Mouse (Mus musculus) liver, embryonic 16.5 days (tissue): Measurements from ENCODE around the gene Pold3. TPM values are rescaled to one million over a fixed set of nuclear protein-coding genes. Genes with fewer than 3 reads are reported as not detected.
A peak's percentile ranks its signal among the peaks of the same experiment; 100 is the strongest.

Source experiments
- ATAC-seq: fragments of 200-750 bp; cut with Nextera tagmentation; 2 replicates; pipeline ENCODE4 v1.8.0; 2017; ENCODE audit warnings: low read depth, mild to moderate bottlenecking, moderate number of reproducible peaks, moderate library complexity
- H3K27ac ChIP-seq: fragments of 300-500 bp; sonication (generic); 2 replicates; pipeline ENCODE4 v1.5.1; 2014; ENCODE audit warnings: mild to moderate bottlenecking, low read length
- H3K27me3 ChIP-seq: fragments of 300-500 bp; sonication (generic); 2 replicates; pipeline ENCODE4 v1.6.1; 2014; ENCODE audit warnings: low read depth, low read length, mixed read lengths; ENCODE audit not compliant: control insufficient read depth, insufficient read depth
- H3K36me3 ChIP-seq: fragments of 300-500 bp; sonication (generic); 2 replicates; pipeline ENCODE4 v1.6.1; 2014; ENCODE audit warnings: mild to moderate bottlenecking; ENCODE audit not compliant: control insufficient read depth, insufficient read depth
- H3K4me1 ChIP-seq: fragments of 300-500 bp; sonication (generic); 2 replicates; pipeline ENCODE4 v1.6.1; 2014; ENCODE audit warnings: low read depth, low read length, mixed read lengths; ENCODE audit not compliant: control insufficient read depth
- H3K4me2 ChIP-seq: fragments of 300-500 bp; sonication (generic); 2 replicates; pipeline ENCODE4 v1.6.1; 2014; ENCODE audit warnings: low read depth, low read length, mixed read lengths
- H3K4me3 ChIP-seq: fragments of 300-500 bp; sonication (generic); 2 replicates; pipeline ENCODE4 v1.5.1; 2014; ENCODE audit warnings: low read depth, mild to moderate bottlenecking, low read length
- H3K9ac ChIP-seq: fragments of 300-500 bp; sonication (generic); 2 replicates; pipeline ENCODE4 v1.6.1; 2014; ENCODE audit warnings: low read depth, low read length
- H3K9me3 ChIP-seq: fragments of 300-500 bp; sonication (generic); replicated peaks from 2 replicates; pipeline ENCODE4 v1.6.1; 2016; ENCODE audit warnings: low read length; ENCODE audit not compliant: control insufficient read depth
- WGBS: fragments of 180-500 bp; shearing (Covaris S2); extraction: QIAGEN DNeasy Blood & Tissue Kit; methylation state at CpG from one replicate; pipeline ENCODE4 v1.1.7; 2014; ENCODE audit not compliant: insufficient replicate concordance; 5-methylcytosine and 5-hydroxymethylcytosine counted together
- polyA plus RNA-seq: library from polyadenylated mRNA; unstranded; fragments of >200 nt; fragmentation: Nextera tagmentation; extraction: Ambion mirVana; gene quantifications from 2 replicates; pipeline ENCODE4 v1.2.1, GENCODE M21; 2015

Gene Pold3
- polyA plus RNA-seq, 1 experiment from 2014 or later, result 36.5 TPM

DNA sequence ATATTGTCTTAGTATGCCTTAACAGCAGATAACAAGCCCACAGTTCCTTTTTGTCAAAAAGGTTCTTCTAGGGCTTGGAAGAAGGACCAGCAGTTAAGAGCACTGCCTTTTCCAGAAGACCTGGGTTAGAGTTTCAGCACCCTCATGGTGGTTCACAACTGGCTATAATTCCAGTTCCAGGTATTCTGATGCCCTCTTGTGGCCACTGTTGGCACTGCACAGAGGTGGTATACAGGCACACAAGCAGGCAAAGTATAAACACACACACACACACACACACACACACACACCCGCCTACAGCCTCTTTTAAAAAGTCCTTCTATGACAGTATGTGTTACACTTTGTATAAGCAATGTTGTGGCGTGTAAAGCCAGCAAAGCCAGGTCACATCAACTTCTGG is 2.8 kb upstream of the Pold3 start:
- Histone ChIP-seq H3K36me3 (no peaks in the 10 kb centered on the region), H3K27me3 (no peaks in the 10 kb centered on the region), H3K4me1 (peaks cover 10% of the 10 kb centered on the region), H3K27ac (no peak overlapping the region), H3K4me3 (no peak overlapping the region), H3K9me3 (peaks cover 3% of the 10 kb centered on the region), H3K9ac (no peak overlapping the region), H3K4me2 (no peak overlapping the region)
- 60% methylated on average over 2 of the region's 2 CpGs for WGBS
- ATAC-seq, result no peak

- WGBS, result 36% methylated on average over 6 of the region's 6 CpGs
- peaks cover 3% of the 10 kb centered on the region for H3K9me3 ChIP-seq
- H3K27ac ChIP-seq, result no peak overlapping the region
- H3K4me2 ChIP-seq, result no peak overlapping the region
- no peaks in the 10 kb centered on the region for H3K27me3 ChIP-seq
- H3K9ac ChIP-seq, result no peak overlapping the region
- no peak overlapping the region for H3K4me3 ChIP-seq
- peaks cover 12% of the 10 kb centered on the region for H3K4me1 ChIP-seq
- H3K36me3 ChIP-seq, result 0 out of 2 replicates have a peak, but pooled peaks cover 3% of the 10 kb centered on the region
- ATAC-seq, result no peak
These were observed 2.1 kb upstream of the Pold3 start for GRCm38 (mm10) chr7:100123486-100123885.

GRCm38 (mm10) chr7:100120791-100121261 is 539 bp downstream of the Pold3 start:
- Histone ChIP-seq H3K4me3 (peak overlapping the region; percentile 97), H3K36me3 (peaks cover 13% of the 10 kb centered on the region; the same call in 1 of the 2 replicates), H3K27me3 (no peaks in the 10 kb centered on the region), H3K9ac (peak overlapping the region; percentile 96), H3K9me3 (peaks cover 3% of the 10 kb centered on the region), H3K4me1 (peaks cover 12% of the 10 kb centered on the region), H3K27ac (peak overlapping the region; percentile 92), H3K4me2 (peak overlapping the region; percentile 87)
- WGBS, result under 1% methylated on average over 25 of the region's 25 CpGs
- peak; percentile 70 for ATAC-seq

- Histone ChIP-seq H3K36me3 (peaks cover 44% of the 10 kb centered on the region), H3K27me3 (no peaks in the 10 kb centered on the region), H3K9ac (no peak overlapping the region), H3K4me2 (no peak overlapping the region), H3K9me3 (no peaks in the 10 kb centered on the region), H3K4me1 (peaks cover 2% of the 10 kb centered on the region), H3K27ac (no peak overlapping the region), H3K4me3 (no peak overlapping the region)
- no peak for ATAC-seq
- 86% methylated on average over 6 of the region's 6 CpGs for WGBS
These were observed 7.1 kb downstream of the Pold3 start for GRCm38 (mm10) chr7:100114279-100114678.

DNA sequence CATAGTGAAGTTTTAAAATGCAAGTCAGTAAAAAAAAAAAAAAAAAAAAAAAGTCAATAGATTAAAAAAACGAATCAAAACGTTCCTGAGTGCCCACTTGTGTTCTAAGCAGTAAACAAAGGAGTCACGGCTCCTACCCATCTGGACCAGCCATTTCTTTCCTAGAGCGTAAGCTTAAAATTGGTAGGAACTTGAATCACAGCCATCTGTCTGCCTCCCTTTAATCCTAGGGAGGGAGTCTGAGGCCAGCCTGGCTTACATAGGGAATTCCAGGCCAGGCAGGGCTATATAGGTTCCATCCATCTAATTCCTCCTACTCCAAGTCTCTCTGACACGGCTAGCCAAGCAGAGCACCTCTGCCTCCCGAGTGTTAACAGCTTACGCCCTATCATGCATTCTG is 7.5 kb downstream of the Pold3 start:
- ATAC-seq, result no peak
- Histone ChIP-seq H3K27me3 (no peaks in the 10 kb centered on the region), H3K4me1 (no peaks in the 10 kb centered on the region), H3K4me3 (no peak overlapping the region), H3K27ac (no peak overlapping the region), H3K36me3 (peaks cover 47% of the 10 kb centered on the region), H3K9ac (no peak overlapping the region), H3K4me2 (no peak overlapping the region), H3K9me3 (no peaks in the 10 kb centered on the region)
- WGBS, result 78% methylated on average over 7 of the region's 7 CpGs

GRCm38 (mm10) chr7:100111506-100111905 is 9.9 kb downstream of the Pold3 start:
- H3K4me2 ChIP-seq, result no peak overlapping the region
- no peaks in the 10 kb centered on the region for H3K9me3 ChIP-seq
- H3K4me1 ChIP-seq, result no peaks in the 10 kb centered on the region
- ATAC-seq, result no peak
- H3K9ac ChIP-seq, result no peak overlapping the region
- no peak overlapping the region for H3K27ac ChIP-seq
- H3K4me3 ChIP-seq, result no peak overlapping the region
- 79% methylated on average over 10 of the region's 10 CpGs for WGBS
- H3K36me3 ChIP-seq, result peaks cover 48% of the 10 kb centered on the region
- H3K27me3 ChIP-seq, result no peaks in the 10 kb centered on the region

GRCm38 (mm10) chr7:100108341-100108740 is 13.0 kb downstream of the Pold3 start:
- Histone ChIP-seq H3K4me2 (no peak overlapping the region), H3K27me3 (no peaks in the 10 kb centered on the region), H3K4me3 (no peak overlapping the region), H3K9me3 (no peaks in the 10 kb centered on the region), H3K36me3 (peaks cover 55% of the 10 kb centered on the region), H3K27ac (no peak overlapping the region), H3K9ac (no peak overlapping the region), H3K4me1 (no peaks in the 10 kb centered on the region)
- 79% methylated on average over 3 of the region's 3 CpGs for WGBS
- no peak for ATAC-seq

DNA sequence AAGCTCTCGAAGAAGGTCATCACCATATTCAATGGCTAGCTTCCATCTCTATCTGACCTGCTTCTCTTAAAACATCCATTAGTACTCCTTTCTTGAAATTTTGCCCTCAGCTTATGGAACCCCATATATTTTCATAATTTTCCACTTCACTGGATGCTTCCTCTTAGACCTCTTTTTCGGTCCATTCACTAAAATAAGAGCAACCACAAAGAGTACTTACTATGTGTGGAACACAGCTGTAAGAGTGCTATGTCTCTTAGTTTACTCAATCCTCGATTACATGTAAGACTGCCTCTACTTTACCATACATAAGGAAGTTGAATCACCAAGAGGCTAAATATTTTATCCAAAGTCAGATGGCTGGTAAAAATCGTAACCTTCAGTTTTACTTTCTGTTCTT is 16.7 kb downstream of the Pold3 start:
- no peak overlapping the region for H3K27ac ChIP-seq
- no peaks in the 10 kb centered on the region for H3K4me1 ChIP-seq
- no peak for ATAC-seq
- H3K36me3 ChIP-seq, result peaks cover 61% of the 10 kb centered on the region
- H3K4me2 ChIP-seq, result no peak overlapping the region
- H3K9ac ChIP-seq, result no peak overlapping the region
- WGBS, result 80% methylated on average over 4 of the region's 4 CpGs
- H3K27me3 ChIP-seq, result no peaks in the 10 kb centered on the region
- no peak overlapping the region for H3K4me3 ChIP-seq
- H3K9me3 ChIP-seq, result no peaks in the 10 kb centered on the region

DNA sequence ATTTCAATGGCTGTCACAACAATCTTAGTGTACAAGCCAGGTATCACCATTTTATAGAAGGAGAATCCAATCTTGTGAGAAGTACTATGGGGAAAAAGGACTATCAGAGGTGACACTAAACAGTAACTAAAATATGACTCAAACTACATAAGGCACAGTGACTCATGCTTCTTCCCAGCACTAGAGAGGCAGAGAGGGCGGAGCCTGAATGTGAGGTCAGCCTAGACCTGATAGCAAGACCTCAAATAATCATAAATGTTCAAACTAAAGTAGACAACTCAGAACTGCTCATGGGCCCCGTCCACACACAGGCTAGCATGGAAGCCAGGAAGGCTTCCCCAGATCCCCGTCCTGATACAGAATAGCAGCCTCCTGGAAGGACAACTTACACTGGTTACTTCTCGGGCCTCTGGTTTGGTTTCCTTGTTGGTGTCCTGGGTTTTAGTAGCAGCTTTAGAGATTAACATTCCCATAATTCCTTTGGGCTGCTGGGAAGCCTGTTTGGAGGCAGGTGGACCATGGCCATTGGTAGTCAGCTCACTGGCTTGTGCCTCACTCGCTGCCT is 21.3 kb downstream of the Pold3 start:
- no peak for ATAC-seq
- H3K27ac ChIP-seq, result no peak overlapping the region
- H3K9ac ChIP-seq, result no peak overlapping the region
- no peaks in the 10 kb centered on the region for H3K27me3 ChIP-seq
- peaks cover 65% of the 10 kb centered on the region for H3K36me3 ChIP-seq
- H3K9me3 ChIP-seq, result no peaks in the 10 kb centered on the region
- H3K4me1 ChIP-seq, result no peaks in the 10 kb centered on the region
- WGBS, result 68% methylated on average over 5 of the region's 5 CpGs
- H3K4me3 ChIP-seq, result no peak overlapping the region
- no peak overlapping the region for H3K4me2 ChIP-seq
